Mouse (Mus musculus): ENCODE results near the gene Prex1.

The Prex1 gene

GRCm38 (mm10) chr2:166691602-166692509, 21.8 kb downstream of the Prex1 start:
- no peak for DNase-seq (ENCODE audit: extremely low read depth, insufficient read length, low spot score)

GRCm38 (mm10) chr2:166686917-166687316, 26.7 kb downstream of the Prex1 start:
- no peak for DNase-seq (ENCODE audit: extremely low read depth, insufficient read length, low spot score)

DNA sequence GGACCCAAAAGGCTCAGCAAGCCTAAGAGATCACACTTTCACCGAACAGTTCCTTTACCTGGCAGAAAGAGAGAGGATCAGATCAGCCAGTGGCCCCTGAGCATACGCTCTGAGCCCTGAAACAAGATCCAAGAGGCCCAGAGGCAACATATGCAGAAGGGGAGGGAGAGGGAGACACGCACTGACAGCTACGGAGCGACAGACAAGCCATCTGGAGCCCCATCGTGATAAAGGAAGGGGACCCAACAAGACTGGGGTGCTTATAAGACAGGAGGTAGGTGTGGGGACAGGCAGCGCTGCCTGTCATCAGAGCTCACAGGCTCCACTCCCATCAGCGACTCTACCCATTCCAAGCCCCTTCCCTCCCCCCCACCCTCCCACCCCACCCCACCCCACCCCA, 27.8 kb downstream of the Prex1 start:
- DNase-seq (ENCODE audit: extremely low read depth, insufficient read length, low spot score), result no peak

DNA sequence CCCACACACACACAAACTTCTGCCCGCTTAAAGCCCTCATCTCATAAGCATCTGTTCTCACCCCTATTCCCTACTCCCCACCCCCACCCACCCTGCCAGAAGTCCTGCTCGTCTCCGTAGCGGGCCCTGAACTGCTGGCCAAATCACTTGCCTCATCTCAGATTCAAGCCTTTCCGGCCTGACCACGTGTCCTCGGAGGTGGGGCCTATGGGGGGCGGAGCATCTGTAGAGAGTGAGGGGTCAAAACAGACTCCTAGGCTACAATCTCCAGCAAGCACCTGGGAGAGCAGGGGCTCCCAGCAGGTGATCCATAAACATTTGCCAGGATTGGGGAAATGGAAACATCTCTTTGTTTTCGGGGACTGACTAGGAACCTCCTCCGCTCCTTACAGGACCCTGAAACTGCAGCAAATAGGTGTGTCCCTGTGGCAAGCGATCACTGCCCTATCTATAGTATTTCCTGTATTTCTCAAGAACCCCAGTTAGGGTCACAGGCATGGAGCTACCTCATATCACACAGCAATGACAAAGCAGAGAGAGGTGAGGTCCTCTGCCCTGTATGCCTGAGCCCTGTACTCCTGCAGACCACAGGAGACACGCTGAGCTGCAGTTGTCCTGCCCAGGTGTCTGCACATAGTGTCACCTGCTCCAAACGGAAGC, 29.6 kb downstream of the Prex1 start:
- DNase-seq (ENCODE audit: extremely low read depth, insufficient read length, low spot score), result no peak

DNA sequence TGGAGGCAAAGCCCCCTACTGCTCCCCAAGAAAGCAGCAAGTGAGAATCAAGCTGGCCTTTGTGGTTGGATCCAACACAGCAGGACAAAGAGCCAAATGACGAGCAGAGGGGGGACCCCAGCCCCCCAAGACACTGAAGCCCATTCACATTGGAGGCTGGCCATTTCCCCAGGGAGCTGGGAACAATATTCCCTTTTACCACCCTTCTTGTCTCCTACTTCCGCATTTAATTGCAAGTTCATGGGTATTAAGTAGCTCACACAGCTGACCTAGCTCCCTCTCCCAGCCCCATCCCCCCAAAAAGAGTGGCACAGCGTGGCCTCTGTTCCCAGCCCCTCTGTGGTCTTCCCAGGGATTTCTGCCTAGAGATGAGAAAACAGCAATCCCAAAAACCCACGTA, 30.8 kb downstream of the Prex1 start:
- DNase-seq (ENCODE audit: extremely low read depth, insufficient read length, low spot score), result no peak

DNA sequence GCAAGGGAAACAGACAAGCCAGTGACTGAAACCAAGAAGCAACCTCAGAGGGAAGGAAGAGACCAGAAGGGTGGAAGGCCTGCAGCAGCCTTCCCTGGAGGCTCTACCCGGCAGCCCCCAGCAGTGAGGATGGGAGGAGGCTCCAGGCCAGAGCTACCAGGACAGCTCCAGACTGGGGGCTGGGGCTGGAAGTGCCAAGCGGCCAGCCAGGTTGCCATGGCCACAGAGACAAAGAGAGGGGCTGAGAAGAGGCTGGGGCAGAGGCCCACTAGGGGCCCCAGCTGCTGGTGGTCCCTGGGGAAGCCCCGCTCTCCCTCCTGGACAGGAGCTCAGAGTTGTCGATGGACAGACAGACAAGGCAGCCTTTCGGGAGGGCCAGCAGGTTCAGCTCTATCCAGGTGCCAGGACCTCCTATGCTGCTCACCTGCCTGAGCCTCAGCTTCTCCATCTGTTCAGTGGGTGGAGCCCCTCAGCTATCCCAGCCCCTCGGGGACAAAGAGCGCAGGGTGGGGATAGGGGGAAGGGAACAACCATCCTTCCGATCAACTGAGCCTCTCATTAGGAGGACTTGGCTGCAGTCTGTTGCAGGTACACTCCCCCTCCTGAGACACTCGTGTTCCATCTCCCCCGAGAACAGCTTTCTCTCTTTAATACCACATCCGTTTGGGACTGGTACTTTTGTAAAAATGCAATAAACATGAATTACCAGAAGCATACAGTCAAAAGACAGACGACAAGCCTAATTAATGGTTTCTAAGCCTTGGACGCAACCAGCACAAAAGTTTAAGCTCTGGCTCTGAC, 34.5 kb downstream of the Prex1 start:
- DNase-seq (ENCODE audit: extremely low read depth, insufficient read length, low spot score), result no peak

GRCm38 (mm10) chr2:166676933-166677332, 36.7 kb downstream of the Prex1 start:
- peak; percentile 79 for DNase-seq (ENCODE audit: extremely low read depth, insufficient read length, low spot score)

DNA sequence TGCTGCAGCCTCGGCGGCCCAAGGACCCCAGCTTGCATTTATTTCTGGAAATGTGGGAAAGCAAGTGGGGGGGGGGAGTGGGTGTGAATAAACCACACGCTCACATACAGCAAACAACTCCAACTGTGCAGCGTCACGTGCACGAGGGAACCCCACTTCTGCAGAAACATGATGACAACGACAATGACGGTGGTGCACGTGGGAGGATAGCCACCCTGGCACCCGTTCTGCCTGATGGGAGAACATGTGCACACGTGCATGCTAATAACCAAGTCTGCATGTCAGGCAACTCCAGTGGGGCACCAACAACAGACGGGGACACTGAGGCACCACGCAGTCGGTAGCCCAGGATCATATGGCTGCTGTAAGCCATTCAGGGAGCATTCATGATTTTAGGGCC, 37.1 kb downstream of the Prex1 start:
- DNase-seq (ENCODE audit: extremely low read depth, insufficient read length, low spot score), result no peak

DNA sequence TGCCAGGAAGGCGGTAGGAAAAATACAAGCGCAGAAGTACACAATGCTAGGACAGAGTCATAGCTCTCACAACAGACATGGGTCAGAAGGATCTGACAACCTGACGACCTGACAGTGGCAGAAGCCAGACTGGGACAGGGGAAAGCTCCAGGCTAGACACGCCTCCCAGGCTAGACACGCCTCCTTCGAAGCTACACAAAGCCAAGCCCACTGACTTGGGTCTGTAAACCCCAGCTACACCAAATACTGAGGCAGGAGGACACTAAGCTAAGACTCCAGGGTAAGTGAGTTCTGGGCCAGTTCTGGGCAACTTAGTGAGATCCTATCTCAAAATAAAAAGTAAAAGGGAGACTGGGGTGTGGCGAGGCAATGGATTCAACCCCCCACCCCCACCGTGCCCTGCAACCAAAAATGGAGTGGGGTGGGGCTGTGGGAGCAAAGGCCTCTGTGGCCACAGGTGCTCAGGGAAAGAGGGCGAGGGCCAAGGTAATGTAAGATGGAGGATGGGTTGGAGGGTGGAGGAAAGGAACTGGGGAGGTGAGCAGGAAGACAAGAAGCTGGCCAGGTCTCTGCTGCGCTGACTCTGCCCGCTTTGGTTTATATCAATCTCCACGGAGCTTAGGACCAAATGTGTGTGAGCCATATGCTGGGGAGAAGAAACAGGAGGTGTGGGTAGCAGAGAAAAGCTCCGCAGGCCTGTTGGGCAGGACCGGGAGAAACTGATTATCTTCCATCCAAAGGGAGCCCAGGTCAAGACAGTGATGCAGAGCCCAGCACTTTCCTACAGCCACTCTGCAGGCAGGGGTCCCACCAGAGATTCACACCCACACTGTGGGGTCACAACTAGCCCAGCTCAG, 37.8 kb downstream of the Prex1 start:
- DNase-seq (ENCODE audit: extremely low read depth, insufficient read length, low spot score), result no peak

- DNase-seq (ENCODE audit: extremely low read depth, insufficient read length, low spot score), result no peak
Measured at GRCm38 (mm10) chr2:166674693-166675092, 38.9 kb downstream of the Prex1 start.

GRCm38 (mm10) chr2:166673951-166674350, 39.7 kb downstream of the Prex1 start:
- no peak for DNase-seq (ENCODE audit: extremely low read depth, insufficient read length, low spot score)

DNA sequence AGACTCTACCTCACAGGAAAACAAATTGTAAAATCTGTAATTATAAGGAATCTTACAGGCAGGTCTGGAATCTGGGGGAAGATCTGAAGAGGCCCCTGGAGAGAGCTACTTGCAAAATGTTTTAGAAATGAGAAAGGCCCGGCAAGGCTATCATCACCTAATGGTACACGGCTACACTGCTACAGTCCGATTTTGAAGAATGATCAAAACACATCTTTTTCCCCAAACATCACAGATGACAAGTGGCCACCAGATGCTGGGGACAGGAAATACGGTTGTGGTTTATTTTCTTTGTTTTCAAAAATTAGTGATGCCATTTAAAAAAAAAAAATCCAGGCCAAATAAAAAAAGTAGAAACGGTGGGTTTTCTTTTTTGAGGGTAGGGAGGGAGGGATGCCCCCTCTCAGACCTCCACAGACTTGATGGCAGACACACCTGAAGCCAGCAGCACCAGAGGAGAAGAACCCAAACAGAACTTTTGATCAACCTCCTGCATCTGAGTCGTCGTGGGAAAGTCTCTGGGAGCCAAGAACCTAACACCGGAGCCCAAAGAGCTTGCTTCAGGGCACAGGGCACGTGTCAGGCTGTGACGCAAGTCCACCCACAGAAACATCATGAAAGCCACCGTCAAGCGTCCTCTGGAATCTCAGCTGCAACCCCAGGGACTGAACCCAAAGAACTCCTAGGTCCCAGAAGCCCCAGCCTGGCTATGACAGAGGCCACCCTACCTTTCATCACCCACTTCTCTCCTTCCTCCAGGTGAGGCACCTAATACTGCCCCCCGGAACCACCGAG, 41.3 kb downstream of the Prex1 start:
- no peak for DNase-seq (ENCODE audit: extremely low read depth, insufficient read length, low spot score)

DNA sequence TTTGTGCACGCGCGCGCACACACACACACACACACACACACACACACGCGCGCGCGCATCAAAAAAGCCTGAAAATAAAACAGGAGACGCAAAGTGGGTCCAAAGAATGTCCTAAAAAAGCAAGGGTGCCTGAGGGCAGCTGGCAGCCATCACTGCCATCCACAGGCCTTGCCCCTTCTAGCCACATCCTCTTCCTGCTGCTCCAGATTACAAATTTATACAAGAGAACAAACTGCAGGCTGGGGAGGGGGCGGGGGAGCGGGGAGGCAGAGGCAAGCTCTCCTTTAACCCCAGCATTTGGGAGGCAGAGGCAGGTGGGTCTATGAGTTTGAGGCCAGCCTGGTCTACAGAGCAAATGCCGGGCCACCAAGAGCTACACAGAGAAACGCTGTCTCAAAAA, 42.0 kb downstream of the Prex1 start:
- DNase-seq (ENCODE audit: extremely low read depth, insufficient read length, low spot score), result no peak

DNA sequence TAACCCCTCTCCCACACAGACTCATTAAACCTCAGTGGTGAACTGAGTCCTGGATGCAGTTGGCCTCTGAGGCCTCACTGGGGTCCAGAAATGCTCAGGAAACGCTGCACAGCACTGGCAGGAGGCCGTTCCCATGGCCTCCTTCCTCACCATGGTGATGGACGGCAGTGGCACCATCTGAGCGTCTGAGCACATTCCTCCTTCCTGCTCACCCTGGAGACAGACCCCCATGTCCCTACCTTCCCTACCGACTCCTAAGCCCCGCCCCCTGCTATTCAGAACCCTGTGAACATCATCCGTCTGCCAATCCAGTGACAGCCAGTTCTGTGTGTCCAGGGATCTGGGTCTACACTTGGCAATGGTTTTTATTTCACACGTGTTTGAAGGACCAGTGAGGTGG, 42.6 kb downstream of the Prex1 start:
- DNase-seq (ENCODE audit: extremely low read depth, insufficient read length, low spot score), result no peak

DNA sequence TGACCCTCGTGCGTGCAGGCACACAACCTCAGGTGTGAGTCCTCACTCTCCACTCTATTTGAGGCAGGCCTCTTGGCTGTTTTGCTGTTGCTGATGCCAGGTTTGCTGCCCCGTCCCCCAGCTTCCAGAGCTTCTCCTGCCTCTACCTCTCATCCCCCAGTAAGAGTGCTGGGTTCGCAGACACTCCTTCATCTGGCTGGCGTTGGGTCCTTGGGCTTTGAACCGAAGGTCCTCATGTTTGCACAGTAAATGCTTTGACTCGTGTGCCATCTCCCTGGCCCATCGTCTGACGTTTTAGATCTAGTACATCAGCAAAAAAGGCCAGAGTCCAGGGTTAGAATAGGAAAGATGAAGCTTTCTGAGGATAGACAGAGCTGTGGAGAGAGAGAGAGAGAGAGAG, 43.7 kb downstream of the Prex1 start:
- DNase-seq (ENCODE audit: extremely low read depth, insufficient read length, low spot score), result no peak

DNA sequence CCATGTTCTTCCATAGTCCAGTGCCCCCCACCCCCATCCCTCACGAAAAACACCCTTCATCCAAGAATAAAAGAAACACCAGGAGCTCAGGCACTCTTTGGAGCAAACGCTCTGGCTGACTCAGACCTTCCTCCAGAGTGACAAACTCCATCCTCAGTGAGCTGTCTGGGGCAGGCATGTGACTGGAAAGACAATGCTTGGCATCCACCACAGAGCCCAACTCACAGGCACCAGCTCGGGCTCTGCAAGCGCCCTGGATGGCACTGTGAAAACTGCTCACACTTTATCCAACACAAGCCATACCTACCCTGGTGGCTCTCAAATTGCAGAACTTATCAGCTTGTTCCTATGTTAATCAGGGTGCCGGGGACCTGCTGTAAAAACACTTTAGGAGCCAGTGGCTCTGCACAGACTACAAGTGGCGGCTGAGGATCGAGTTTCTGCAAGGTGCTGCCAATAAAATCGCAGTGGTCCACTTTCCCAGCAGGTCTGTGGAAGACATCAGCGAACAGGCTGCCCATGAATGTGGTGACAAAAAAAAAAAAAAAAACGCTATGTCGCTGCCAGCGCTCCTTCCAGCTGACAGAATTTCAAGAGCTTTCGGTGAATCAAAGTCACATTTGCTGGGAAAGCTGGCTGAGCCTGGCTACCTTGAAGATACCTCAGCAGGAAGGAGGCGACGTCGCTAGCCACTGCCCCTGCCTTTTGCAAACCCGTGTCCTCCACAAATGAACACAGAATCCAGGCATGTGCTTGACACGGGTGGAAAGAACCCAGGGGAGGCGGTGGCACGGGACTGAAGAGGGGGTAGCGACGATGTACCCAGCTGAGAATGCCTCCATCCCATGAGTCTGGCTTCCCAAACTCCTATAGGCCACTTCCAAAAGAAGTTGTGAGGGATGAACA, 45.6 kb downstream of the Prex1 start:
- no peak for DNase-seq (ENCODE audit: extremely low read depth, insufficient read length, low spot score)

GRCm38 (mm10) chr2:166666175-166666574, 47.5 kb downstream of the Prex1 start:
- DNase-seq (ENCODE audit: extremely low read depth, insufficient read length, low spot score), result no peak

DNA sequence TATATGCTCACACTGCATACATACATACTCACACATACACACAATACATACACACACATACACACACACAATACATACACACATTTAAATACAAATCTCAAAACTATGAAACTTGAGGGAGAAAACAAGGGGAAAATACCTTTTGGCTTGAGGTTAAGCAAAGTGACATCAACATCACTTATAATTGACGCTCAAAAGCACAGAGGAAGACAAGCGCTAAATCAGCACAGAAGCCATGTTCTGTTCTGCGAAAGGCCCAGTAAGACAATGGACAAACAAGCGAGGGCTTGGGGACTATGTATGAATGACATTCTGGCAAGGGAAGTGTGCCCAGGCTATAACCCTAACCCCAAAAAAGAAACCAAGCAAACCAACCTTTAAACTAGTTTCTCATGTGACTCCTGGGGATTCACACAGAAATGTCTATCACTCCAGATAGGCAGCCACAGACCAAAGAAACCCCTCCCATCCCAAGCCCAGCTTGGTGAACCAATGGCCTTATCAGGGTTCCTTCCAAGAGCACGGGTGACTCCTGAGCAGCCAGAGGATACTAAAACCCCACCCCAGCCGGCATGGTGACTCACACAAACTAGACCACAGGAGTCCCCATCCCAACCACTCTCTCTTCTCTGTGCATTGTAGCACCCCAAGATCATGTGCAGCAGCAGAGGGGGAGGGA, 48.2 kb downstream of the Prex1 start:
- DNase-seq (ENCODE audit: extremely low read depth, insufficient read length, low spot score), result no peak
